ENCODE assay signal across 9 mouse cellular contexts in the genomic region with DNA sequence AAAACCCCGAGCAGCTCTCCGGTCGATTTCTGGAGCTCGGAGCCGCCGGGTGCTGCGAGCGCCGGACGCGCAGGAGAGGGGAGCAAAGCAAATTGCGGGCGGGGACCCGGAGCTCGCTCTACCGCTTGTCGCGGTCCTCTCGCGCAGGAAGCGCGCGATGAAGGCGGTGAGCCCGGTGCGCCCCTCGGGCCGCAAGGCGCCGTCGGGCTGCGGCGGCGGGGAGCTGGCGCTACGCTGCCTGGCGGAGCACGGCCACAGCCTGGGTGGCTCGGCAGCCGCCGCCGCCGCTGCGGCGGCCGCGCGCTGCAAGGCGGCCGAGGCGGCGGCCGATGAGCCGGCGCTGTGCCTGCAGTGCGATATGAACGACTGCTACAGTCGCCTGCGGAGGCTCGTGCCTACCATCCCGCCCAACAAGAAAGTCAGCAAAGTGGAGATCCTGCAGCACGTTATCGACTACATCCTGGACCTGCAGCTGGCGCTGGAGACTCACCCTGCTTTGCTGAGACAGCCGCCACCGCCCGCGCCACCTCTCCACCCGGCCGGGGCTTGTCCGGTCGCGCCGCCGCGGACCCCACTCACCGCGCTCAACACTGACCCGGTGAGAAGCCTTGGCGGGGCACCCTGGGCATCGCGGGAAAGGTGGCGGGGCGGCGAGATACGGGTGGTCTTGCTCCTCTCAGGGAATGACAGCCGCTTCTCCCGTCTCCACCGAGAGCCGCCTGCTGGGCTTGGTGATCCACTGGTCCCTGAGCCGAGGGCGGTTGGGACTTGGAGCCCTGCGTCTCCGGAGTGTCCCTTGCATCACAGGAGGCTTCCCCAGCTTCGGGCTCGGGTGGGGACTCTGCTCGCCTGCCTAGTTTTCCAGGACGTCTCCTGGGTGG. TPM values are rescaled to one million over a fixed set of nuclear protein-coding genes. Genes with fewer than 3 reads are reported as not detected.
A peak's percentile ranks its signal among the peaks of the same experiment; 100 is the strongest.
DNase-seq lines count a peak whose midpoint lies in the region; ATAC-seq lines count a peak whose summit lies in the region.
"Had no signal": no experiment of that assay in that cellular context is flagged by ENCODE, and none has a peak within 500 bp of the region (broad histone marks: within the 10 kb centered on the region; RNA-seq: fewer than 3 reads in every experiment).

No protein-coding gene starts in this region.

- under 1% methylated on average over 79 of the region's 98 CpGs for WGBS in hindbrain, embryonic 13.5 days

- peak overlapping the region; percentile 99 for H3K9ac ChIP-seq in hindbrain, embryonic 13.5 days

- peak; percentile 74 for DNase-seq in ZHBTc4 (ENCODE audit: low read depth, low spot score)
- peak; percentile 26 for DNase-seq in cerebellum, adult 9-10 months
- DNase-seq in frontal cortex, postnatal 10 days (ENCODE audit: low spot score in 2 of 2) = peak; percentile 10 to 54
- peak; percentile 25 for DNase-seq in left cerebral cortex, adult 11 months (ENCODE audit: low spot score)
- DNase-seq in lung, postnatal 10 days = peak; percentile 58
- DNase-seq in right cerebral cortex, adult 18-20 months = peak; percentile 34

- peak overlapping the region; percentile 79 for H3K4me2 ChIP-seq in hindbrain, embryonic 13.5 days

- ATAC-seq in hindbrain, embryonic 13.5 days (ENCODE audit: low FRiP score) = peak; percentile 49
- ATAC-seq in monocyte, adult 5-6 weeks (replicated peaks; ENCODE audit: insufficient number of reproducible peaks, low FRiP score, low TSS enrichment, poor library complexity, severe bottlenecking) = no peak

- peak overlapping the region; percentile 89 for H3K4me3 ChIP-seq in hindbrain, embryonic 13.5 days

- no peaks in the 10 kb centered on the region for H3K9me3 ChIP-seq in hindbrain, embryonic 13.5 days

- H3K4me1 ChIP-seq in hindbrain, embryonic 13.5 days (replicated peaks) = peaks cover 26% of the 10 kb centered on the region

- H3K27ac ChIP-seq in hindbrain, embryonic 13.5 days = peak overlapping the region; percentile 98

- no peaks in the 10 kb centered on the region for H3K36me3 ChIP-seq in hindbrain, embryonic 13.5 days

- no peaks in the 10 kb centered on the region for H3K27me3 ChIP-seq in hindbrain, embryonic 13.5 days

RNA-seq across cellular contexts. Expression of gene Id4, which starts 0.6 kb away (rescaled TPM):
- 92.9 and 99.3 TPM in 2 replicates for polyA plus RNA-seq in hindbrain, embryonic 13.5 days (2015; fragmentation: Nextera tagmentation; extraction: Ambion mirVana)
- not detected in 3 replicates for total RNA-seq in monocyte, adult 5-6 weeks (2017)
- total RNA-seq: common myeloid progenitor, adult 5-6 weeks had no signal
